Mouse (Mus musculus) C3H10T1/2 (cell line): Measurements from ENCODE around the gene Gm8108. TPM values are rescaled to one million over a fixed set of nuclear protein-coding genes. Genes with fewer than 3 reads are reported as not detected.

Experiments used
- polyA plus RNA-seq, 2 experiments: library from polyadenylated mRNA; unstranded; fragments of >200 nt; fragmentation: generic; extraction: Trizol; gene quantifications; one replicate each; pipeline ENCODE4 v1.2.1; 2012; ENCODE audit warnings: missing spikeins in 2 of 2

Gene Gm8108
- polyA plus RNA-seq = not detected

DNA sequence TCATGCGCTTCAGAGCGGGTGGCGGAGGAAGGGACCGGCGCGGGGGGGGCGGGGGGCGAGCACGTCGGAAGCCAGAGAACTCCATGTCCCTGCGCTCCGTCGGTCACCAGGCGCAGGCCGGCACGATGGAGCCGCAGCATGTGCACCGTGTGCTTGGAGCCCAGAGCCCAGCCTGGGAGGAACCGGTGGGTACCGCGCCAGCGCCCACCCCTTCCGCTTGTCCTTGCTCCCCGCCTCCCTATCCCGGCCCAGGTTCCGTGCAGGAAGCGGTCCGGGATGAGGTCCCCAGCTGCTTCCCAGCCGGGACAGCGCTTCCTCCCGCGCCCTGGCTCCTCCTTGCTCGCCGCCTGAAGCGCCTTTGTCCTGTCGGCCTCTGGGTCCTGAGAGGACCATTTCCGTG lies at the start of gene Gm8108:
Gene Gm8108, plus strand, starts transcription at position 101 of the 400 bp plus-strand sequence.

DNA sequence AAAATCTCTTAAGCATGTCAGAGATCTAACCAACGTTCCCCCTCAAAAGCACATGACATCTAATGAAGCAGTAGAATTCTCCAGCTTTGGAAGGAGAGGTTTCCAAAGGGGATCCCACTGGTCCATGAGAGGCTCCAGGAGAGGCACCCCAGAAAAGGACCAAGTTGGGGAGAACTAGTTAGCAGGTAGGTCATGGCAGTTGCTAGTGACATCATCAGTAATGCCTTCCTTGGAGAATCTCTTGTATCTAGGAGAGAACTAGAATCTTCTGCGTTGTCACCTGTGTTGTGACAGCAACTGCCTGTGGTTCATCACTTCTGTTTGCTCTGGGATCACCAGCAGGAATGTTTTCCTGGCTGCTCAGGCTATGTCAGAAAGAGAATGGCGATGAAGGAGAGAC lies 26.5 kb upstream of the Gm8108 start, which contains the start of gene Gm3115:
Gene Gm3115, plus strand, starts transcription at position 301 of the 400 bp plus-strand sequence.

DNA sequence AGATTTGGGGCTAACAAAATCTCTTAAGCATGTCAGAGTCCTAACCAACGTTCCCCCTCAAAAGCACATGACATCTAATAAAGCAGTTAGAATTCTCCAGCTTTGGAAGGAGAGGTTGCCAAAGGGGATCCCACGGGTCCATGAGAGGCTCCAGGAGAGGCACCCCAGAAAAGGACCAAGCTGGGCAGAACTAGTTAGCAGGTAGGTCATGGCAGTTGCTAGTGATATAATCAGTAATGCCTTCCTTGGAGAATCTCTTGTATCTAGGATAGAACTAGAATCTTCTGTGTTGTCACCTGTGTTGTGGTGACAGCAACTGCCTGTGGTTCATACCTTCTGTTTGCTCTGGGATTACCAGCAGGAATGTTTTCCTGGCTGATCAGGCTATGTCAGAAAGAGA lies 54.4 kb downstream of the Gm8108 start, which contains the start of gene Gm3127:
Gene Gm3127, plus strand, starts transcription at position 301 of the 400 bp plus-strand sequence.

Other genes with a start within 250 kb of the Gm8108 start
- gene Gm2916, start 226.4 kb upstream of the Gm8108 start, polyA plus RNA-seq = not detected
- not detected for gene Gm3029, start 178.8 kb upstream of the Gm8108 start, polyA plus RNA-seq
- not detected for gene Gm3095, start 147.0 kb upstream of the Gm8108 start, polyA plus RNA-seq
- gene Gm3099, start 112.1 kb upstream of the Gm8108 start, polyA plus RNA-seq = not detected
- gene Gm5796, start 86.6 kb upstream of the Gm8108 start, polyA plus RNA-seq = not detected
- gene Gm3115, start 26.4 kb upstream of the Gm8108 start, polyA plus RNA-seq = not detected
- not detected for gene Gm3127, start 54.5 kb downstream of the Gm8108 start, polyA plus RNA-seq
- not detected for gene Gm2974, start 72.0 kb downstream of the Gm8108 start, polyA plus RNA-seq
- gene Gm3138, start 139.1 kb downstream of the Gm8108 start, polyA plus RNA-seq = not detected
- gene Gm3149, start 206.8 kb downstream of the Gm8108 start, polyA plus RNA-seq = not detected
- gene 2610042L04Rik, start 224.2 kb downstream of the Gm8108 start, polyA plus RNA-seq = not detected